Mouse (Mus musculus): ENCODE data around the gene Cyp2d26.

The Cyp2d26 gene

GRCm38 (mm10) chr15:82763631-82764420 is 30.3 kb downstream of the Cyp2d26 start, which contains the start of gene Cyp2d40:
Gene Cyp2d40 (minus strand): TSS chr15:82764183.
- DNase-seq (ENCODE audit: inconsistent age in 2 of 2, low spot score in 1 of 2) = no peak

GRCm38 (mm10) chr15:82748141-82748540 is 46.0 kb downstream of the Cyp2d26 start:
- DNase-seq (ENCODE audit: inconsistent age in 2 of 2, low spot score in 1 of 2) = no peak

GRCm38 (mm10) chr15:82747516-82747915 is 46.6 kb downstream of the Cyp2d26 start:
- no peak for DNase-seq (ENCODE audit: inconsistent age in 2 of 2, low spot score in 1 of 2)

Data from adrenal gland, adult (tissue).